15 mouse cellular contexts compared by ENCODE assay signal in genomic region chr15:98726079-98726478, GRCm38 (mm10). TPM values are rescaled to one million over a fixed set of nuclear protein-coding genes. Genes with fewer than 3 reads are reported as not detected.
A peak's percentile ranks its signal among the peaks of the same experiment; 100 is the strongest.
DNase-seq lines count a peak whose midpoint lies in the region; ATAC-seq and TF ChIP-seq lines count a peak whose summit lies in the region.
"Had no signal": no experiment of that assay in that cellular context is flagged by ENCODE, and none has a peak within 500 bp of the region (broad histone marks: within the 10 kb centered on the region; RNA-seq: fewer than 3 reads in every experiment).

No protein-coding gene starts in this region.

- ATAC-seq in heart, embryonic 12.5 days (ENCODE audit: insufficient number of reproducible peaks, low FRiP score) = no peak
- ATAC-seq in liver, embryonic 13.5 days (ENCODE audit: low read depth) = no peak
- ATAC-seq in liver, embryonic 11.5 days (replicated peaks; ENCODE audit: low FRiP score) = no peak
- ATAC-seq in embryonic facial prominence, embryonic 13.5 days (ENCODE audit: insufficient number of reproducible peaks, insufficient read depth, low FRiP score, low TSS enrichment, low read depth) = no peak
- no peak for ATAC-seq in liver, postnatal 0 days
- no peak for ATAC-seq in forebrain, embryonic 15.5 days (replicated peaks)

- H3K27me3 ChIP-seq in heart, embryonic 12.5 days (replicated peaks) = peaks cover 39% of the 10 kb centered on the region
- H3K27me3 ChIP-seq in liver, embryonic 13.5 days = peaks cover 58% of the 10 kb centered on the region
- peaks cover 9% of the 10 kb centered on the region for H3K27me3 ChIP-seq in liver, embryonic 11.5 days (replicated peaks; ENCODE audit: control insufficient read depth, insufficient read depth, low read length)
- H3K27me3 ChIP-seq in embryonic facial prominence, embryonic 13.5 days = peaks cover 5% of the 10 kb centered on the region; the same call in 1 of the 2 replicates
- H3K27me3 ChIP-seq in liver, postnatal 0 days (ENCODE audit: insufficient read depth, low read length) = no peaks in the 10 kb centered on the region
- H3K27me3 ChIP-seq in forebrain, embryonic 15.5 days = peaks cover 22% of the 10 kb centered on the region; the same call in 1 of the 2 replicates
- H3K27me3 ChIP-seq in heart, embryonic 10.5 days (ENCODE audit: insufficient read depth, poor library complexity, severe bottlenecking) = peaks cover 37% of the 10 kb centered on the region

- TF ChIP-seq CTCF in liver, postnatal 0 days (IDR thresholded peaks at IDR 0.05; ENCODE audit: low read depth) = no peak

- H3K36me3 ChIP-seq in heart, embryonic 12.5 days = no peaks in the 10 kb centered on the region
- no peaks in the 10 kb centered on the region for H3K36me3 ChIP-seq in liver, embryonic 13.5 days
- H3K36me3 ChIP-seq in liver, embryonic 11.5 days (ENCODE audit: control insufficient read depth, insufficient read depth, low read length) = no peaks in the 10 kb centered on the region
- H3K36me3 ChIP-seq in embryonic facial prominence, embryonic 13.5 days = no peaks in the 10 kb centered on the region
- no peaks in the 10 kb centered on the region for H3K36me3 ChIP-seq in liver, postnatal 0 days (replicated peaks; ENCODE audit: insufficient read depth, low read length)
- H3K36me3 ChIP-seq in forebrain, embryonic 15.5 days = no peaks in the 10 kb centered on the region
- no peaks in the 10 kb centered on the region for H3K36me3 ChIP-seq in heart, embryonic 10.5 days
- H3K36me3 ChIP-seq: forebrain, embryonic 12.5 days; hindbrain, embryonic 15.5 days; lung, embryonic 15.5 days had no signal

- intact Hi-C loops in heart, postnatal 14 days (cut with DNase I) = loop anchor here (5.0 kb wide), 1 partner anchor 66 kb away; no protein-coding TSS in a partner anchor

- no peaks in the 10 kb centered on the region for H3K9me3 ChIP-seq in heart, embryonic 12.5 days (replicated peaks)
- H3K9me3 ChIP-seq in liver, embryonic 13.5 days (replicated peaks) = no peaks in the 10 kb centered on the region
- no peaks in the 10 kb centered on the region for H3K9me3 ChIP-seq in liver, embryonic 11.5 days (ENCODE audit: control insufficient read depth, low read length)
- no peaks in the 10 kb centered on the region for H3K9me3 ChIP-seq in embryonic facial prominence, embryonic 13.5 days
- H3K9me3 ChIP-seq in liver, postnatal 0 days (ENCODE audit: low read length) = no peaks in the 10 kb centered on the region
- no peaks in the 10 kb centered on the region for H3K9me3 ChIP-seq in forebrain, embryonic 15.5 days
- no peaks in the 10 kb centered on the region for H3K9me3 ChIP-seq in heart, embryonic 10.5 days
- H3K9me3 ChIP-seq: forebrain, embryonic 12.5 days; hindbrain, embryonic 15.5 days; lung, embryonic 15.5 days had no signal

- no peak for TF ChIP-seq EP300 in liver, postnatal 0 days (IDR thresholded peaks at IDR 0.05; ENCODE audit: low read depth)

- no peak overlapping the region for H3K9ac ChIP-seq in heart, embryonic 12.5 days
- no peak overlapping the region for H3K9ac ChIP-seq in liver, embryonic 13.5 days
- H3K9ac ChIP-seq in liver, embryonic 11.5 days (ENCODE audit: low read depth, low read length) = no peak overlapping the region
- H3K9ac ChIP-seq in embryonic facial prominence, embryonic 13.5 days = peak overlapping the region; percentile 75; the same call in 1 of the 2 replicates
- H3K9ac ChIP-seq in liver, postnatal 0 days (replicated peaks) = no peak overlapping the region
- H3K9ac ChIP-seq in forebrain, embryonic 15.5 days (replicated peaks) = no peak overlapping the region
- H3K9ac ChIP-seq: forebrain, embryonic 12.5 days; hindbrain, embryonic 15.5 days had no signal

- peak overlapping the region; percentile 99; the same call in 1 of the 2 replicates for H3K4me2 ChIP-seq in heart, embryonic 12.5 days
- peak overlapping the region; percentile 93 for H3K4me2 ChIP-seq in liver, embryonic 13.5 days
- H3K4me2 ChIP-seq in liver, embryonic 11.5 days = no peak overlapping the region
- peak overlapping the region; percentile 94 for H3K4me2 ChIP-seq in embryonic facial prominence, embryonic 13.5 days
- peak overlapping the region; percentile 99; the same call in 1 of the 2 replicates for H3K4me2 ChIP-seq in liver, postnatal 0 days (ENCODE audit: low read depth, low read length)
- no peak overlapping the region for H3K4me2 ChIP-seq in forebrain, embryonic 15.5 days (replicated peaks)

- H3K4me1 ChIP-seq in heart, embryonic 12.5 days (replicated peaks) = peaks cover 35% of the 10 kb centered on the region
- peaks cover 36% of the 10 kb centered on the region for H3K4me1 ChIP-seq in liver, embryonic 13.5 days (replicated peaks)
- H3K4me1 ChIP-seq in liver, embryonic 11.5 days (replicated peaks; ENCODE audit: control insufficient read depth, insufficient read depth, low read length) = peaks cover 18% of the 10 kb centered on the region
- peaks cover 46% of the 10 kb centered on the region for H3K4me1 ChIP-seq in embryonic facial prominence, embryonic 13.5 days
- peaks cover 19% of the 10 kb centered on the region for H3K4me1 ChIP-seq in liver, postnatal 0 days (ENCODE audit: insufficient read depth)
- H3K4me1 ChIP-seq in forebrain, embryonic 15.5 days = peaks cover 36% of the 10 kb centered on the region
- peaks cover 48% of the 10 kb centered on the region for H3K4me1 ChIP-seq in heart, embryonic 10.5 days

- no peak overlapping the region for H3K4me3 ChIP-seq in heart, embryonic 12.5 days
- no peak overlapping the region for H3K4me3 ChIP-seq in liver, embryonic 13.5 days (replicated peaks)
- H3K4me3 ChIP-seq in liver, embryonic 11.5 days (ENCODE audit: low read depth, low read length) = no peak overlapping the region
- peak overlapping the region; percentile 63; the same call in 1 of the 2 replicates for H3K4me3 ChIP-seq in embryonic facial prominence, embryonic 13.5 days
- no peak overlapping the region for H3K4me3 ChIP-seq in liver, postnatal 0 days (ENCODE audit: low read depth, low read length)
- H3K4me3 ChIP-seq in forebrain, embryonic 15.5 days = no peak overlapping the region
- H3K4me3 ChIP-seq in heart, embryonic 10.5 days = no peak overlapping the region

- no peak overlapping the region for H3K27ac ChIP-seq in heart, embryonic 12.5 days (ENCODE audit: poor library complexity, severe bottlenecking)
- H3K27ac ChIP-seq in liver, embryonic 13.5 days = no peak overlapping the region
- no peak overlapping the region for H3K27ac ChIP-seq in liver, embryonic 11.5 days (ENCODE audit: low read depth, low read length)
- H3K27ac ChIP-seq in embryonic facial prominence, embryonic 13.5 days = no peak overlapping the region
- no peak overlapping the region for H3K27ac ChIP-seq in liver, postnatal 0 days (ENCODE audit: low read depth)
- H3K27ac ChIP-seq in forebrain, embryonic 15.5 days (replicated peaks) = no peak overlapping the region
- no peak overlapping the region for H3K27ac ChIP-seq in heart, embryonic 10.5 days
- H3K27ac ChIP-seq: forebrain, embryonic 12.5 days; hindbrain, embryonic 15.5 days; lung, embryonic 15.5 days had no signal

- WGBS in heart, embryonic 12.5 days = 74% methylated on average over 4 of the region's 4 CpGs
- 71% methylated on average over 4 of the region's 4 CpGs for WGBS in liver, embryonic 13.5 days (ENCODE audit: insufficient replicate concordance)
- 74% methylated on average over 4 of the region's 4 CpGs for WGBS in liver, embryonic 11.5 days
- WGBS in embryonic facial prominence, embryonic 13.5 days = 75% methylated on average over 4 of the region's 4 CpGs
- 57% methylated on average over 4 of the region's 4 CpGs for WGBS in liver, postnatal 0 days (ENCODE audit: insufficient replicate concordance)
- 78% methylated on average over 4 of the region's 4 CpGs for WGBS in forebrain, embryonic 15.5 days
- WGBS in heart, embryonic 10.5 days = 71% methylated on average over 4 of the region's 4 CpGs

- DNase-seq in heart, postnatal 14 days = no peak
- no peak for DNase-seq in liver, embryonic 13.5 days
- no peak for DNase-seq in liver, embryonic 11.5 days (ENCODE audit: low spot score)
- DNase-seq in liver, postnatal 0 days = no peak
- DNase-seq in heart, embryonic 10.5 days (ENCODE audit: low spot score) = no peak
- DNase-seq: adrenal gland, postnatal 10 days; cerebellum, adult 9-11 months; heart, adult 18-20 months; heart, postnatal 10 days had no signal

RNA-seq across cellular contexts. Expression of gene Fkbp11, which starts 1.9 kb away (rescaled TPM):
- polyA plus RNA-seq in heart, embryonic 12.5 days (2016; fragmentation: Nextera tagmentation; extraction: Ambion mirVana) = 13.2 and 17.8 TPM in 2 replicates
- 1 to 10 TPM; 4.6 to 5.0 TPM for total RNA-seq in heart, postnatal 14 days (2021)
- polyA plus RNA-seq in liver, embryonic 13.5 days (2015; fragmentation: Nextera tagmentation; extraction: Ambion mirVana) = 91.3 and 91.7 TPM in 2 replicates
- polyA plus RNA-seq in liver, embryonic 11.5 days (2014; fragmentation: Nextera tagmentation; extraction: Ambion mirVana) = 101 and 105 TPM in 2 replicates
- polyA plus RNA-seq in embryonic facial prominence, embryonic 13.5 days (2015; fragmentation: Nextera tagmentation; extraction: Ambion mirVana) = 40.9 and 48.3 TPM in 2 replicates
- polyA plus RNA-seq in liver, postnatal 0 days (2015; fragmentation: Nextera tagmentation; extraction: Ambion mirVana) = 58.5 and 62.4 TPM in 2 replicates
- 3.5 and 3.6 TPM in 2 replicates for polyA plus RNA-seq in forebrain, embryonic 15.5 days (2015; fragmentation: Nextera tagmentation; extraction: Ambion mirVana)
- 20.5 and 40.8 TPM in 2 replicates for polyA plus RNA-seq in heart, embryonic 10.5 days (2016; fragmentation: Nextera tagmentation; extraction: Ambion mirVana)

RNA-seq across cellular contexts. Expression of gene Ccdc65, which starts 18.1 kb away (rescaled TPM):
- polyA plus RNA-seq in heart, embryonic 12.5 days (2016; fragmentation: Nextera tagmentation; extraction: Ambion mirVana) = 0.33 and 0.62 TPM in 2 replicates
- under 1 TPM; 0.29 to 0.72 TPM for total RNA-seq in heart, postnatal 14 days (2021)
- polyA plus RNA-seq in liver, embryonic 13.5 days (2015; fragmentation: Nextera tagmentation; extraction: Ambion mirVana) = 0.06 TPM in 1 of 2 replicates, not detected in the other
- 0.09 and 0.19 TPM in 2 replicates for polyA plus RNA-seq in liver, embryonic 11.5 days (2014; fragmentation: Nextera tagmentation; extraction: Ambion mirVana)
- polyA plus RNA-seq in embryonic facial prominence, embryonic 13.5 days (2015; fragmentation: Nextera tagmentation; extraction: Ambion mirVana) = 0.94 and 1.3 TPM in 2 replicates
- not detected in 2 replicates for polyA plus RNA-seq in liver, postnatal 0 days (2015; fragmentation: Nextera tagmentation; extraction: Ambion mirVana)
- 2.3 and 4.3 TPM in 2 replicates for polyA plus RNA-seq in forebrain, embryonic 15.5 days (2015; fragmentation: Nextera tagmentation; extraction: Ambion mirVana)
- 0.44 and 0.46 TPM in 2 replicates for polyA plus RNA-seq in heart, embryonic 10.5 days (2016; fragmentation: Nextera tagmentation; extraction: Ambion mirVana)

RNA-seq across cellular contexts. Expression of gene Arf3, which starts 36.9 kb away (rescaled TPM):
- 46.3 and 46.9 TPM in 2 replicates for polyA plus RNA-seq in heart, embryonic 12.5 days (2016; fragmentation: Nextera tagmentation; extraction: Ambion mirVana)
- 10 to 100 TPM; 26.4 to 26.6 TPM for total RNA-seq in heart, postnatal 14 days (2021)
- polyA plus RNA-seq in liver, embryonic 13.5 days (2015; fragmentation: Nextera tagmentation; extraction: Ambion mirVana) = 11.9 and 13.8 TPM in 2 replicates
- 25.3 and 25.8 TPM in 2 replicates for polyA plus RNA-seq in liver, embryonic 11.5 days (2014; fragmentation: Nextera tagmentation; extraction: Ambion mirVana)
- 44.1 and 44.6 TPM in 2 replicates for polyA plus RNA-seq in embryonic facial prominence, embryonic 13.5 days (2015; fragmentation: Nextera tagmentation; extraction: Ambion mirVana)
- 9.6 and 10.4 TPM in 2 replicates for polyA plus RNA-seq in liver, postnatal 0 days (2015; fragmentation: Nextera tagmentation; extraction: Ambion mirVana)
- polyA plus RNA-seq in forebrain, embryonic 15.5 days (2015; fragmentation: Nextera tagmentation; extraction: Ambion mirVana) = 82.3 and 88.2 TPM in 2 replicates
- 41.7 and 42.7 TPM in 2 replicates for polyA plus RNA-seq in heart, embryonic 10.5 days (2016; fragmentation: Nextera tagmentation; extraction: Ambion mirVana)

RNA-seq across cellular contexts. Expression of gene Rnd1, which starts 48.8 kb away (rescaled TPM):
- 0.91 and 1.1 TPM in 2 replicates for polyA plus RNA-seq in heart, embryonic 12.5 days (2016; fragmentation: Nextera tagmentation; extraction: Ambion mirVana)
- 1 to 10 TPM in 1 of 2 experiments, under 1 TPM in 1; 0.69 to 1.0 TPM for total RNA-seq in heart, postnatal 14 days (2021)
- 0.35 and 0.37 TPM in 2 replicates for polyA plus RNA-seq in liver, embryonic 13.5 days (2015; fragmentation: Nextera tagmentation; extraction: Ambion mirVana)
- 0.60 and 0.68 TPM in 2 replicates for polyA plus RNA-seq in liver, embryonic 11.5 days (2014; fragmentation: Nextera tagmentation; extraction: Ambion mirVana)
- 0.50 and 0.59 TPM in 2 replicates for polyA plus RNA-seq in embryonic facial prominence, embryonic 13.5 days (2015; fragmentation: Nextera tagmentation; extraction: Ambion mirVana)
- 0.94 and 1.2 TPM in 2 replicates for polyA plus RNA-seq in liver, postnatal 0 days (2015; fragmentation: Nextera tagmentation; extraction: Ambion mirVana)
- 11.0 and 12.8 TPM in 2 replicates for polyA plus RNA-seq in forebrain, embryonic 15.5 days (2015; fragmentation: Nextera tagmentation; extraction: Ambion mirVana)
- polyA plus RNA-seq in heart, embryonic 10.5 days (2016; fragmentation: Nextera tagmentation; extraction: Ambion mirVana) = 1.7 and 2.8 TPM in 2 replicates

RNA-seq across cellular contexts. Expression of gene Wnt10b, which starts 51.9 kb away (rescaled TPM):
- polyA plus RNA-seq in heart, embryonic 12.5 days (2016; fragmentation: Nextera tagmentation; extraction: Ambion mirVana) = not detected in 2 replicates
- under 1 TPM; 0.45 to 0.61 TPM for total RNA-seq in heart, postnatal 14 days (2021)
- not detected in 2 replicates for polyA plus RNA-seq in liver, embryonic 13.5 days (2015; fragmentation: Nextera tagmentation; extraction: Ambion mirVana)
- not detected in 2 replicates for polyA plus RNA-seq in liver, embryonic 11.5 days (2014; fragmentation: Nextera tagmentation; extraction: Ambion mirVana)
- 4.9 and 5.3 TPM in 2 replicates for polyA plus RNA-seq in embryonic facial prominence, embryonic 13.5 days (2015; fragmentation: Nextera tagmentation; extraction: Ambion mirVana)
- 0.04 and 0.08 TPM in 2 replicates for polyA plus RNA-seq in liver, postnatal 0 days (2015; fragmentation: Nextera tagmentation; extraction: Ambion mirVana)
- not detected in 2 replicates for polyA plus RNA-seq in forebrain, embryonic 15.5 days (2015; fragmentation: Nextera tagmentation; extraction: Ambion mirVana)
- polyA plus RNA-seq in heart, embryonic 10.5 days (2016; fragmentation: Nextera tagmentation; extraction: Ambion mirVana) = 0.09 TPM in 1 of 2 replicates, not detected in the other
- polyA plus RNA-seq: hindbrain, embryonic 15.5 days had no signal

Comparison
In these comparisons a context has a peak if more than half of its experiments do, and no peak if none do; other contexts are left out.
1. H3K4me2 ChIP-seq: peak in heart, embryonic 12.5 days (single experiment), liver, embryonic 13.5 days (single experiment), embryonic facial prominence, embryonic 13.5 days (single experiment) and liver, postnatal 0 days (single experiment); none in liver, embryonic 11.5 days (single experiment) and forebrain, embryonic 15.5 days (single experiment).